Mouse (Mus musculus): Measurements from ENCODE around the gene Stard13.

Stard13 gene

DNA sequence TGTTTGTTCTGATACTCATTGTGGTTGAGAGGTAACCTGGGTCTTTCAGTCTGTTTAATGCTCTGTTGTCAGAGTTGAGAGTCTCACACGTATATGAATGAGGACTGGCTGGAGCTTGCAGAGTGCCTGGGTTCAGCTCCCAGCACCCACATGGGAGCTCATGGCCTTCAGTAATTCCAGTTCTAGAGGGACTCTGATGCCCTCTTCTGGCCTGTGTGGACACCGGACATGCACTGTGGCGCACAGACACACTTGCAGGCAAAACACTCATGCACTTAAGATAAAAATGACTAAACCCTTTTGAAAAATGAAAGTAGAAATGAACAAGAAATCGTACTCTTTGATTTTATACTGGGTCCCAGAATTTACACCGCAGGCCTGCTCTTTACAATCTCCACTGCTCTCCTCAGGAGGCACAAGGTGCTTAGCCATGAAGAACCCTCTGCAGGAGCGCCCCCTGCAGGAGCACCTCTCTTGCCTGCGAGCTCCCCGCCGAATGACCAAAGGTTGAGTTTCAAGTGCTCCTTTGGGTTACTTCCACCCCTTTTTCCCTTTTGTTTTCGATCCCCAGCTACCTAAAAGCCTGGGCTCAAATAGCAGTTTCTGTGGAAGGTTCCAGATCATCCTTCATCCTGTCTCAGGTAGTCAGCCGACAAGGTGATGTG, 178.1 kb downstream of the Stard13 start:
- DNase-seq = no peak

GRCm38 (mm10) chr5:151054743-151055114, 178.9 kb downstream of the Stard13 start:
- DNase-seq = no peak

DNA sequence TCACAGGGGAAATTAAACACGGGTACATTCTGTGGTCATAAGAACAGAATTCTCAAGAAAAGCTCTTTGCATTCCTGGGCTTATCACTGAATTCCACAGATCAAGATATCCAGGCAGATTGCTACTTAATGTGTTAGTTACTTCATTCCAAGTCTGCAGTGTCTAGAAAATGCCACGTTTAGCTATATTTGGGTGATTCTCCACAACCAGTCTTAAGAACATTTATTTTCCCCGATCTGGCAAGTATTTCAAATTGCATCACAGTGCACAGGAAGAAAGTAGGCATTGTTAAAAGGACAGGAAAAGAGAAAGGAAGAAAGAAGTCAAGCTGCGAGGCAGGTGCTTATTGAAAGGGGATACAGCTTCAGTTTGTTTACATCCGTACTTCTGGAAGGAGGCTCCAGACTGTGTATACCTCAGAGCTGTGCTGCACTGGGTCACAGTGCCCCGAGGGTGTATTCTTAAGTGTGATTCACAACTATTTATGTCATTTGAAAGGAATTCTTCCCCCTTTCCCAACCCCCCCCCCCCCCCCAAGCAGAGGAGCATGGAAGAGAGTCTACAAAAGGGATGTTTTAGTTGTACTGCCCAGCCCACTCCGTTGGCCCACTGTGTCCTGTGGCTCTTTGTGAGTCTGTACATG, 179.4 kb downstream of the Stard13 start:
- DNase-seq = no peak

GRCm38 (mm10) chr5:151053190-151053589, 180.4 kb downstream of the Stard13 start:
- no peak for DNase-seq

GRCm38 (mm10) chr5:151052331-151052730, 181.3 kb downstream of the Stard13 start:
- no peak for DNase-seq

DNA sequence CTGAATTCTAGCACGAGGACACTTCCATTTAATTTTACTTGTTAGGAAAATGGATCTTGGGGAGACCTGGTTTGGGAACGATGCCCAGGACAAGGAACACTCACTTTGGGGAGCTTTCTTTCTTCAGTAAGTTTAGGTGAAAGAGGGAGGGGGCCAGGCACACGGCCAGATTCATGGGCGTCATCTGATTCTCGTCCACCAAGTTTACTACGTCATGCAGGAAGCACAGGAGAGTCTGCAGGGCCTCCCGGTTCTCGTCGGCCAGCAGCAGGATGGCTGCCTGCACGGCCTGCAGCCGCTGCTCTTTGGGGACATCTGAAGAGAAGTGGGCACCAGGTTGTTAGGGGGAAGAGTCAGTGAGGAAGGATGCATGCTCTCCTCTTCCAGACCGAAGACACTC, 186.1 kb downstream of the Stard13 start:
- DNase-seq = no peak

- DNase-seq = peak; percentile 50 to 66
Observed at GRCm38 (mm10) chr5:151046917-151047316, 186.7 kb downstream of the Stard13 start.

DNA sequence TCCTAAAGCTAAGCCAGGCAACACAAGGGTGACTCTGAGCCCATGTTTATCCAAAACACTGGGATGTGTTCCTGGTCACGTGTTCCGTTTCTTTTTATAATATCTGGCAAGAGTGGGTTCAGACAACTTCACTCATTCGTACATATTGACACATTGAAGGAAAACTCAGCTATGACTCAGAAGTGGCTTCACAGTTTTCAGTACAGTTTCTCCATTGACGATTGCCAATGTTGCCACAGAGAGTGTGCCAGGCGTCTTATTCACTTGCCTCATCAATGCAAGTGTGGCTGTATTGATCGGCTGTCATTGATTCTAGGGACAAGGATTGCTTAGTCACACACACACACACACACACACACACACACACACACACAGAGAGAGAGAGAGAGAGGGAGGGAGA, 187.5 kb downstream of the Stard13 start:
- DNase-seq = no peak

DNA sequence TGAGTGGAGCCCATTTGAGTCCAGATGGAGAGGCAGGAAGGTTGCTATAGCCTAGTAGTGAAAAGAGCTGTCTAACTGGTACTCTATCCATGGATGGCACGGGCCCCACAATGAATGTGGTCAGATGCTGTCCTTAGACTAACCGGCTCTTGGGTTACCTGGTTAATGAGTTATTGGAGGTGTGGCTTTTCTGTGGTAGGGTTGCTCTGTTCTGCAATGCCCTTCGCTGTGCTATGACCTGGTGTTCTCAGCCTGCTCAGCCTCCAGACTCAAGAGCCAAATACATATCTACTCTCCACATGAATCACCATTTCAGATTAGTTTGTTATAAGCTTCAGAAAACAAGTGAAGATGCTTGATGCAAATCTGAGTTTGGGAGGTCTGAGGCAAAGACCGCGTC, 190.7 kb downstream of the Stard13 start:
- DNase-seq = no peak

- DNase-seq = peak; percentile 65 to 67
Observed at GRCm38 (mm10) chr5:151037871-151038270, 195.8 kb downstream of the Stard13 start.

DNA sequence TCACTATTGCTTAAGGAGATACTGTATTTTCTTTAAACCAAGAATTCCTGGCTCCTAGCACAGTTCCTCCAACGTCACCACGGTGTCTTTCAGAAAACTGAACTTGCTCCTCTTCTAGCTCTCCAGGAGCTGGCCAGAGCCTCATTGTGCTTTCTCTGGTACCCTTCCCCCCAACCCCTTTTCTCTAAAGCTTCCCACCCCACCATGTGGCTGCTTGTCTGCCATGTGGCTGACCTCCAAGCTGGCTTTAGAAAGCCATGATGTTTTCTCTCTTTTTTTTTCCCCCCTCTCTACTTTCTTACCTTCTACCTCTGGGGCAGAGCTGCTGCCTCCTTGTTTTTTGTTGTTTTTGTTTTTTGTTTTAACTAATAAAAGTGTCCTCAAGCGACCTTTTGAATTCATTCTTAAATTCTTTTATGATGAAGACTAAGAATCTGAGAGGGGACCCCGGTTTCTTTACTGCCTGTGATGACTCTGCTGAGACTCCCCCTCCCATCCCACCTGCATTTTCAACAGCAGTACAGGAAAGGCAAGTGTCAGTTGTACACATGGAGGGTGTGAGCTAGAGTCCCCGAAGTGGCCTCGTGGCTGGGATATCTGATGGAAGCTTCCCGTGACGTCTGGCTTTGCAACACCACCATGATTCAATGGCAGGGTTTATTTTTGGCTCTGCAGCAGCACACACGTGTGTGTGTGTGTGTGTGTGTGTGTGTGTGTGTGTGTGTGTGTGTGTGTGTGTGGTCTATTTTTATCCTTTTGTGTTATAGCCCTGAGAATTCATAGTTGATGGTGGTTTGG, 198.7 kb downstream of the Stard13 start:
- peak; percentile 34 to 36 for DNase-seq

GRCm38 (mm10) chr5:151028906-151029305, 204.7 kb downstream of the Stard13 start:
- peak; percentile 56 to 65 for DNase-seq

GRCm38 (mm10) chr5:151027171-151027570, 206.5 kb downstream of the Stard13 start:
- DNase-seq = peak; percentile 51 to 71

GRCm38 (mm10) chr5:151026069-151026468, 207.6 kb downstream of the Stard13 start:
- no peak for DNase-seq

GRCm38 (mm10) chr5:151024483-151024882, 209.2 kb downstream of the Stard13 start:
- DNase-seq = no peak

- DNase-seq = peak; percentile 76 to 79
Observed at GRCm38 (mm10) chr5:151023461-151023860, 210.2 kb downstream of the Stard13 start.

DNA sequence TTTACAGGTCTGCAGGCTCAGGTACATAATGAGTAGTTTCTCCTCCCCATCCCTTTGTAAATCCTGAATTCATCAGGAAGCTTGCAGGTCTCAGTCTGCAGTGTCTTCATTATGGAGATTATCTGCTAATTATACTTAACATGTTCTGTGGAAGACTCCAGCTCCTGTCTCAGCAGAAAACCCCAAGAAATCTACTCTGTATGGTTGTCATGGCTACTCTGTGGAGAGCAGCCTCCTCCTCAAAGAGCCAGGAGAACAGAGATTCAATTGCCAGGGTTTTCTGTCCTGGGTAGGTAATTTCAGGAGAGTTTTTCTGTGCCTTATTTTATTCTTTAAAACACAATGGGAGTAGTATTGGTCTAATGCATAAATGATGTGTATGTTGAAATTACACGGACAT, 210.7 kb downstream of the Stard13 start:
- DNase-seq = no peak

- DNase-seq = no peak
Observed at GRCm38 (mm10) chr5:151022026-151022425, 211.6 kb downstream of the Stard13 start.

DNA sequence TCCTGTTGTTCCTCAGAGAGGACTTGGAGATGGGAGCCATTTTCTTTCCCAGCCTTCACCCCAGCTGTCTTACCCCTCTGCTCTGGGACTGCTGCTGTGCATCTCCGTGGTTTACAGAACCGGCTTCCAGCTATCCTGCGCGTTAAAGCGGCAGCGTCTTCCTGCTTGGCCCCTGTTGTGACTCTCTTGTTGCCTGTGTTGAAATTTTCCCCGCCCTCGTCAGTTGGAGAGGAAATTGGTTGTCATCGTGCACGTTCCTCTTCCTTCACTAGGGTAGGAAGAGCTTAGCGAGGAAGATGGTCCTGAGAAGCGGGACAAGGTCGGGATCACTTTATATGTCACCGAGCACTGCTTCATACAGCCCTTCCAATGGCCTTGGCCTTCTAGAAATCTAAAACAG, 212.8 kb downstream of the Stard13 start:
- no peak for DNase-seq

DNA sequence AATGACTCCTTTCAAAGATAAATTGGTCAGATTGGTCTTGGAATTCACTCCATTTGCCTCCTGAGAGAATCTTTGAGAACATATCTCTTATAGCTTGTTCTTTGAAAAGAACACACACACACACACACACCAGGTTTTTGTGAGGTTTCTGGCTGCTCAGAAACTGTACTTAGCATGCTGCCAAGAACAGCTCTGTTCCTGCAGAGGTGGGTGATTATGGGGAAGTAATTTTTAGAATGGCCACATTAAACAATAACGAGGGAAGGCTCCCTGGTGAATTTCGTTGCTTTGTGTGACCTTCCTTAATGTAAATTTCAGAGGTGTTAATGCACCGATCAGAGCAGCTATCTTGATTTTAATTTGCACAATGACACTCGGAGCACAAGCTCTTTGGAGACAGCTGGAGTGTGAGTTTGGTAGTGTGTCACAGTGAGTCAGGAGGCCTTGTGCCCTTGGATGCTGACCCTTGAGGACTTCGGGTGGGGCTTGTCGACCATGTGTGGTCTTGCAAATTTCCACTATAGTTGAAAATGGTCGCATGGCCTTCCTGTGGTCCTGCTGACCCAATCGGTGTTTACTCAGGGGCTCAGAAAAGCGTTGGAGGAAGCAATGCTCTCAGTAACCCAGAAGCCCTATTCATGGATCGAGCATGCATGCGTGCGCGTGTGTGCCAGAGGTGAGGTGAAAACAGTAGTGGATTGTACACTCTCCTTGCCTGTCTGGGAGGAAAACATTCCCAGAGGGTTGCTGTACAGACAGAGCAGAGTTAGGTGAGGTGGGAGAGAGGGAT, 213.4 kb downstream of the Stard13 start:
- no peak for DNase-seq

- no peak for DNase-seq
Observed at GRCm38 (mm10) chr5:151018959-151019358, 214.7 kb downstream of the Stard13 start.

- DNase-seq = no peak
Observed at GRCm38 (mm10) chr5:151018450-151018849, 215.2 kb downstream of the Stard13 start.

GRCm38 (mm10) chr5:151004216-151004755, 229.3 kb downstream of the Stard13 start:
- DNase-seq = no peak

Measured in cerebellum, postnatal 14 days (tissue).